Mouse (Mus musculus) lung, postnatal 0 days (tissue): ENCODE results near the gene Pald1. TPM values are rescaled to one million over a fixed set of nuclear protein-coding genes. Genes with fewer than 3 reads are reported as not detected.

Experiments used
- ATAC-seq: fragments of 200-750 bp; cut with Nextera tagmentation; 2 replicates; pipeline ENCODE4 v1.8.0; 2017; ENCODE audit warnings: moderate library complexity
- DNase-seq: peaks from one replicate; pipeline ENCODE4 v3.0.0-alpha.2; 2016; ENCODE audit warnings: low spot score
- H3K27ac ChIP-seq: fragments of 300-500 bp; sonication (generic); 2 replicates; pipeline ENCODE4 v1.5.1; 2014; ENCODE audit warnings: antibody characterized with exemption, mild to moderate bottlenecking, low read length, mixed read lengths
- H3K27me3 ChIP-seq: fragments of 300-500 bp; sonication (generic); replicated peaks from 2 replicates; pipeline ENCODE4 v1.6.1; 2014; ENCODE audit warnings: low read length, mixed read lengths; ENCODE audit not compliant: insufficient read depth
- H3K36me3 ChIP-seq: fragments of 300-500 bp; sonication (generic); 2 replicates; pipeline ENCODE4 v1.6.1; 2014; ENCODE audit warnings: low read length, mixed read lengths; ENCODE audit not compliant: insufficient read depth
- H3K4me1 ChIP-seq: fragments of 300-500 bp; sonication (generic); 2 replicates; pipeline ENCODE4 v1.6.1; 2014; ENCODE audit warnings: antibody characterized with exemption, low read depth, low read length, mixed read lengths; ENCODE audit not compliant: insufficient read depth
- H3K4me2 ChIP-seq: fragments of 300-500 bp; sonication (generic); replicated peaks from 2 replicates; pipeline ENCODE4 v1.6.1; 2014; ENCODE audit warnings: low read depth, mild to moderate bottlenecking, low read length, moderate library complexity, mixed read lengths
- H3K4me3 ChIP-seq: fragments of 300-500 bp; sonication (generic); 2 replicates; pipeline ENCODE4 v1.5.1; 2014; ENCODE audit warnings: low read depth, low read length
- H3K9ac ChIP-seq: fragments of 300-500 bp; sonication (generic); replicated peaks from 2 replicates; pipeline ENCODE4 v1.6.1; 2014; ENCODE audit warnings: low read depth, mild to moderate bottlenecking
- H3K9me3 ChIP-seq: fragments of 300-500 bp; sonication (generic); 2 replicates; pipeline ENCODE4 v1.6.1; 2016; ENCODE audit warnings: low read length, mixed read lengths
- CTCF ChIP-seq: IDR thresholded peaks from 2 replicates; pipeline ENCODE4 v1.5.1; 2016; ENCODE audit warnings: antibody characterized with exemption, mild to moderate bottlenecking
- EP300 ChIP-seq: IDR thresholded peaks from 2 replicates; pipeline ENCODE4 v1.6.1; 2016; ENCODE audit warnings: antibody characterized with exemption, mild to moderate bottlenecking, control low read depth
- WGBS: fragments of 180-500 bp; shearing (Covaris S2); extraction: QIAGEN DNeasy Blood & Tissue Kit; methylation state at CpG from one replicate; pipeline ENCODE4 v1.1.7; 2014; 5-methylcytosine and 5-hydroxymethylcytosine counted together
- polyA plus RNA-seq: library from polyadenylated mRNA; unstranded; fragments of >200 nt; fragmentation: Nextera tagmentation; extraction: Ambion mirVana; gene quantifications from 2 replicates; pipeline ENCODE4 v1.2.1, GENCODE M21; 2015

Gene Pald1
- polyA plus RNA-seq, 1 experiment from 2014 or later: 30.4 TPM

- WGBS: 64% methylated on average over 2 of the region's 2 CpGs
- TF ChIP-seq EP300 (no peak), CTCF (no peak)
- Histone ChIP-seq H3K27me3 (no peaks in the 10 kb centered on the region), H3K4me3 (no peak overlapping the region), H3K27ac (no peak overlapping the region), H3K9ac (no peak overlapping the region), H3K4me2 (no peak overlapping the region), H3K36me3 (no peaks in the 10 kb centered on the region; the same call in 1 of the 2 replicates), H3K4me1 (no peaks in the 10 kb centered on the region), H3K9me3 (no peaks in the 10 kb centered on the region)
- ATAC-seq: no peak
- no peak for DNase-seq
These were observed 41.7 kb upstream of the Pald1 start for GRCm38 (mm10) chr10:61425047-61425446.

DNA sequence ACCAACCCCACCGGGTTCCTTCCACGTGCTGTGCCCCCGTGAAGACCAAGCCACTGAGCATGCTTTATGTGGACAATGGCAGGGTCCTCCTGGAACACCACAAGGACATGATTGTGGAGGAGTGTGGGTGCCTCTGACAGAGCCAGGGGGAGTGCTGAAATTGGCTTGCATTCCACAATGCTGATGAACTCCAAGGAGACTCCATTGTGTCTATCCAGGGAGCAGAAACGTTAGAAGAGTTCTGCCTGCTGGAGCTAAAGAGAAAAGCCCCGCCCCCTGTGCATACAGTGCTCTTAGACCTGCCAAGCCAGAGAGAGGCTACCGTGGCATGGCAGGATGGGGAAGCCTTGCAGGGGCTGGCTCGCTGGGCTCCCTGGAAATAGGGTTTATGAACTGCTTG lies 41.2 kb upstream of the Pald1 start:
- no peak overlapping the region for H3K4me2 ChIP-seq

GRCm38 (mm10) chr10:61423289-61423688 lies 40.0 kb upstream of the Pald1 start:
- no peaks in the 10 kb centered on the region for H3K36me3 ChIP-seq
- H3K9me3 ChIP-seq: no peaks in the 10 kb centered on the region
- peaks cover 11% of the 10 kb centered on the region; the same call in 1 of the 2 replicates for H3K27me3 ChIP-seq
- no peak overlapping the region for H3K9ac ChIP-seq
- peak; percentile 66 for TF ChIP-seq CTCF
- TF ChIP-seq EP300: no peak
- H3K27ac ChIP-seq: no peak overlapping the region
- 50% methylated on average over 10 of the region's 10 CpGs for WGBS
- 0 out of 2 replicates have a peak, but pooled peaks have one; percentile 19 for ATAC-seq
- 0 out of 2 replicates have a peak, but pooled peaks cover 4% of the 10 kb centered on the region for H3K4me1 ChIP-seq
- H3K4me2 ChIP-seq: no peak overlapping the region
- DNase-seq: peak; percentile 40
- no peak overlapping the region for H3K4me3 ChIP-seq

More for the DNA sequence above, 41.2 kb upstream of the Pald1 start:
- WGBS: 17% methylated on average over 7 of the region's 7 CpGs
- no peaks in the 10 kb centered on the region for H3K9me3 ChIP-seq
- H3K4me1 ChIP-seq: no peaks in the 10 kb centered on the region
- no peaks in the 10 kb centered on the region for H3K27me3 ChIP-seq
- H3K27ac ChIP-seq: no peak overlapping the region
- TF ChIP-seq EP300 (no peak), CTCF (no peak)
- ATAC-seq: 0 out of 2 replicates have a peak, but pooled peaks have one; percentile 9
- no peak overlapping the region for H3K4me3 ChIP-seq
- peak; percentile 56 for DNase-seq
- no peaks in the 10 kb centered on the region for H3K36me3 ChIP-seq
- H3K9ac ChIP-seq: no peak overlapping the region

GRCm38 (mm10) chr10:61422861-61423260 lies 39.5 kb upstream of the Pald1 start:
- no peak for TF ChIP-seq CTCF
- no peak for TF ChIP-seq EP300
- 60% methylated on average over 12 of the region's 12 CpGs for WGBS

DNA sequence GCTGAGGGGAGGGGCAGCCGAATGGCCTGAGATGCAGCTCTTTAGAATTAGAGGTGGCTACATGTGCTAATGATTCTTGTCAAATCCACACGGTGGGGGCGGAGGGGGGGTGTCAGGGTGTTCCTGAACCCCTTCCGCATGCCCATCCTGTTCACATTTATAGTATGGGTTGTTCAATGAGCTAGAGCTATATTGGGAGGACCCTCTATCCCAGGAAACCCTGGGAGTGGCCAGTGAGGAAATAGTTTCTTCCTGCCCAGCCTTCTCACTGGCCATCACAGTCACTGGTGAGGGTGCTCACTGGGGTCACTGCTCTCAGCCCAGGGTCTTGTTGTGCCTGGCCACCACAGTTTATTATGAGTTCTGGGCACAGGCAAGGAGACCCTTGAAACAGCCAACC lies 36.7 kb upstream of the Pald1 start:
- no peak overlapping the region for H3K4me3 ChIP-seq
- ATAC-seq (peak; percentile 63), DNase-seq (no peak)
- H3K4me1 ChIP-seq: 0 out of 2 replicates have a peak, but pooled peaks cover 6% of the 10 kb centered on the region
- H3K36me3 ChIP-seq: no peaks in the 10 kb centered on the region
- no peak overlapping the region for H3K9ac ChIP-seq
- 45% methylated on average over 4 of the region's 4 CpGs for WGBS
- no peak overlapping the region for H3K4me2 ChIP-seq
- no peak for TF ChIP-seq CTCF
- TF ChIP-seq EP300: 0 out of 2 replicates have a peak, but pooled peaks have one; percentile 30
- H3K27me3 ChIP-seq: peaks cover 27% of the 10 kb centered on the region
- no peak overlapping the region for H3K27ac ChIP-seq
- no peaks in the 10 kb centered on the region for H3K9me3 ChIP-seq

More at GRCm38 (mm10) chr10:61422861-61423260, 39.5 kb upstream of the Pald1 start:
- H3K9ac ChIP-seq: no peak overlapping the region
- no peak overlapping the region for H3K4me2 ChIP-seq
- H3K4me1 ChIP-seq: 0 out of 2 replicates have a peak, but pooled peaks cover 6% of the 10 kb centered on the region
- DNase-seq (no peak), ATAC-seq (no peak)
- no peak overlapping the region for H3K4me3 ChIP-seq
- H3K27me3 ChIP-seq: peaks cover 16% of the 10 kb centered on the region
- no peaks in the 10 kb centered on the region for H3K36me3 ChIP-seq
- H3K27ac ChIP-seq: no peak overlapping the region
- H3K9me3 ChIP-seq: no peaks in the 10 kb centered on the region

DNA sequence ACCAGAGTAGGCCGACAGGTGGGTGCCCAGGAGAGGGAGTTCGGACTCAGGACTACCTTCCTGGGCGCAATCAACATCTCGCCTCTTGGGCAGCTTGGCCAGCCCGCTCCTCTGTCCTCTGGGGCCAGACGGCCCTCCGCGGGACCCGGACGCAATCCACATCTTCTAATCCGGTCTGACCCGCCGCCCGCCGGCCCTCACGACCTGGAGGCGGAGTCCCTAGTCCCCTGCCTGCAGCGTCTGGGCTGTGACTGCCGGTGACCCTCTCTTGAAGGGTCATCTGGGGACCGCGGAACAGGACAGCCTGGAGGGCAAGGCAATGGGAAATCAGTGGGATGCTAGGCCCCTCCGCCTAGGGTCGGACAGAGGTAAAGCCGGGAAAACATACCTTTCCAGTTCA lies 35.8 kb upstream of the Pald1 start:
- H3K4me1 ChIP-seq: 0 out of 2 replicates have a peak, but pooled peaks cover 6% of the 10 kb centered on the region
- no peak for DNase-seq
- no peak for TF ChIP-seq EP300
- TF ChIP-seq CTCF: no peak
- 0 out of 2 replicates have a peak overlapping the region, but pooled peaks have one; percentile 5 for H3K4me2 ChIP-seq
- peak; percentile 16; the same call in 1 of the 2 replicates for ATAC-seq
- no peaks in the 10 kb centered on the region for H3K36me3 ChIP-seq
- peak overlapping the region; percentile 8; the same call in 1 of the 2 replicates for H3K4me3 ChIP-seq
- no peak overlapping the region for H3K27ac ChIP-seq
- no peaks in the 10 kb centered on the region for H3K9me3 ChIP-seq
- peaks cover 27% of the 10 kb centered on the region for H3K27me3 ChIP-seq
- no peak overlapping the region for H3K9ac ChIP-seq
- WGBS: 7% methylated on average over 22 of the region's 24 CpGs
